Mouse (Mus musculus) kidney, postnatal 0 days (tissue): Measurements from ENCODE around the gene Olfr603. TPM values are rescaled to one million over a fixed set of nuclear protein-coding genes. Genes with fewer than 3 reads are reported as not detected.
"Not testable (repeated sequence)": the region's sequence is repeated elsewhere in the genome, so short reads cannot be mapped to it uniquely, and the experiment has no call there.

Source experiments
- ATAC-seq: fragments of 200-750 bp; cut with Nextera tagmentation; replicated peaks from 2 replicates; pipeline ENCODE4 v1.8.0; 2017; ENCODE audit warnings: low read depth, moderate number of reproducible peaks, moderate TSS enrichment, moderate library complexity; ENCODE audit not compliant: low FRiP score
- DNase-seq: peaks from one replicate; pipeline ENCODE4 v3.0.0-alpha.2; 2016; ENCODE audit warnings: low spot score
- H3K27ac ChIP-seq: fragments of 300-500 bp; sonication (generic); 2 replicates; pipeline ENCODE4 v1.5.1; 2014; ENCODE audit warnings: mild to moderate bottlenecking
- H3K27me3 ChIP-seq: fragments of 300-500 bp; sonication (generic); 2 replicates; pipeline ENCODE4 v1.6.1; 2014; ENCODE audit warnings: low read length, mixed read lengths; ENCODE audit not compliant: insufficient read depth
- H3K36me3 ChIP-seq: fragments of 300-500 bp; sonication (generic); 2 replicates; pipeline ENCODE4 v1.6.1; 2014; ENCODE audit warnings: low read length, mixed read lengths; ENCODE audit not compliant: insufficient read depth
- H3K4me1 ChIP-seq: fragments of 300-500 bp; sonication (generic); replicated peaks from 2 replicates; pipeline ENCODE4 v1.6.1; 2014; ENCODE audit warnings: antibody characterized with exemption, low read length, mixed read lengths; ENCODE audit not compliant: insufficient read depth
- H3K4me2 ChIP-seq: fragments of 300-500 bp; sonication (generic); 2 replicates; pipeline ENCODE4 v1.6.1; 2014; ENCODE audit warnings: mild to moderate bottlenecking, low read length, moderate library complexity, mixed read lengths
- H3K4me3 ChIP-seq: fragments of 300-500 bp; sonication (generic); replicated peaks from 2 replicates; pipeline ENCODE4 v1.5.1; 2014; ENCODE audit warnings: low read depth, low read length
- H3K9ac ChIP-seq: fragments of 300-500 bp; sonication (generic); 2 replicates; pipeline ENCODE4 v1.6.1; 2014; ENCODE audit warnings: low read depth, low read length
- H3K9me3 ChIP-seq: fragments of 300-500 bp; sonication (generic); replicated peaks from 2 replicates; pipeline ENCODE4 v1.6.1; 2016; ENCODE audit warnings: low read length, inconsistent platforms, mixed read lengths
- CTCF ChIP-seq: IDR thresholded peaks from 2 replicates; pipeline ENCODE4 v1.5.1; 2016; ENCODE audit warnings: antibody characterized with exemption, low read depth, mild to moderate bottlenecking, moderate library complexity
- WGBS: fragments of 180-500 bp; shearing (Covaris S2); extraction: QIAGEN DNeasy Blood & Tissue Kit; methylation state at CpG from one replicate; pipeline ENCODE4 v1.1.7; 2014; 5-methylcytosine and 5-hydroxymethylcytosine counted together
- polyA plus RNA-seq: library from polyadenylated mRNA; unstranded; fragments of >200 nt; fragmentation: Nextera tagmentation; extraction: Ambion mirVana; gene quantifications from 2 replicates; pipeline ENCODE4 v1.2.1, GENCODE M21; 2015

The Olfr603 gene
- not detected in 2 replicates for polyA plus RNA-seq

GRCm38 (mm10) chr7:103386077-103386476 lies at the start of gene Olfr603:
TSS of gene Olfr603 (minus strand) at chr7:103386177.
- Histone ChIP-seq H3K9ac (no peak within 1 kb of the TSS), H3K4me2 (no peak within 1 kb of the TSS), H3K4me1 (no peaks in the 10 kb centered on the region), H3K4me3 (no peak within 1 kb of the TSS), H3K36me3 (no peaks in the 10 kb centered on the region), H3K27ac (no peak within 1 kb of the TSS), H3K27me3 (no peaks in the 10 kb centered on the region), H3K9me3 (no peaks in the 10 kb centered on the region)
- ATAC-seq = no peak
- no peak for TF ChIP-seq CTCF
- DNase-seq = no peak

- DNase-seq, H3K27ac ChIP-seq, H3K36me3 ChIP-seq, H3K4me3 ChIP-seq, ATAC-seq, H3K27me3 ChIP-seq, H3K9ac ChIP-seq, H3K4me1 ChIP-seq, H3K4me2 ChIP-seq, H3K9me3 ChIP-seq: not testable (repeated sequence)
- 50% methylated on average over 1 of the region's 1 CpGs for WGBS
Observed at GRCm38 (mm10) chr7:103414772-103415171, 28.8 kb upstream of the Olfr603 start, which contains the start of gene Usp17lc. TSS of gene Usp17lc (plus strand) at chr7:103415072.

- not testable (repeated sequence) for DNase-seq, ATAC-seq, H3K4me1 ChIP-seq, H3K27ac ChIP-seq, H3K9me3 ChIP-seq, H3K4me2 ChIP-seq, H3K27me3 ChIP-seq, H3K9ac ChIP-seq, H3K4me3 ChIP-seq, H3K36me3 ChIP-seq
- WGBS = 64% methylated on average over 3 of the region's 3 CpGs
Observed at GRCm38 (mm10) chr7:103406521-103407055, 20.6 kb upstream of the Olfr603 start.

- ATAC-seq (no peak), DNase-seq (no peak)
- Histone ChIP-seq H3K4me2 (no peak overlapping the region), H3K27ac (no peak overlapping the region), H3K27me3 (no peaks in the 10 kb centered on the region), H3K36me3 (no peaks in the 10 kb centered on the region), H3K4me3 (no peak overlapping the region), H3K4me1 (no peaks in the 10 kb centered on the region), H3K9me3 (no peaks in the 10 kb centered on the region), H3K9ac (no peak overlapping the region)
- TF ChIP-seq CTCF = no peak
- WGBS = 9% methylated on average over 1 of the region's 1 CpGs
Observed at GRCm38 (mm10) chr7:103398981-103399380, 13.0 kb upstream of the Olfr603 start.

GRCm38 (mm10) chr7:103397758-103398157 lies 11.8 kb upstream of the Olfr603 start:
- Histone ChIP-seq H3K27ac (no peak overlapping the region), H3K36me3 (no peaks in the 10 kb centered on the region), H3K4me1 (no peaks in the 10 kb centered on the region), H3K9ac (no peak overlapping the region), H3K4me2 (no peak overlapping the region), H3K9me3 (no peaks in the 10 kb centered on the region), H3K27me3 (no peaks in the 10 kb centered on the region), H3K4me3 (no peak overlapping the region)
- ATAC-seq = no peak
- DNase-seq = no peak
- no peak for TF ChIP-seq CTCF

GRCm38 (mm10) chr7:103362555-103362954 lies 23.4 kb downstream of the Olfr603 start, which contains the start of gene Olfr601:
TSS of gene Olfr601 (minus strand) at chr7:103362655.
- DNase-seq (no peak), ATAC-seq (no peak)
- Histone ChIP-seq H3K27ac (no peak within 1 kb of the TSS), H3K4me2 (no peak within 1 kb of the TSS), H3K4me3 (no peak within 1 kb of the TSS), H3K4me1 (no peaks in the 10 kb centered on the region), H3K9ac (no peak within 1 kb of the TSS), H3K27me3 (no peaks in the 10 kb centered on the region), H3K9me3 (no peaks in the 10 kb centered on the region), H3K36me3 (no peaks in the 10 kb centered on the region)
- WGBS = 90% methylated on average over 1 of the region's 1 CpGs
- TF ChIP-seq CTCF = no peak

GRCm38 (mm10) chr7:103349569-103349968 lies 36.4 kb downstream of the Olfr603 start, which contains the start of gene Olfr600:
TSS of gene Olfr600 (minus strand) at chr7:103349669.
- Histone ChIP-seq H3K9ac (no peak within 1 kb of the TSS), H3K4me3 (no peak within 1 kb of the TSS), H3K9me3 (no peaks in the 10 kb centered on the region; the same call in 1 of the 2 replicates), H3K4me1 (no peaks in the 10 kb centered on the region), H3K4me2 (no peak within 1 kb of the TSS), H3K36me3 (no peaks in the 10 kb centered on the region), H3K27me3 (no peaks in the 10 kb centered on the region), H3K27ac (no peak within 1 kb of the TSS)
- ATAC-seq (no peak), DNase-seq (no peak)
- no peak for TF ChIP-seq CTCF
